Mouse (Mus musculus) gastrocnemius, postnatal 10 days (tissue): Measurements from ENCODE around the gene Tspan9. TPM values are rescaled to one million over a fixed set of nuclear protein-coding genes. Genes with fewer than 3 reads are reported as not detected.

Experiments
- DNase-seq: peaks from one replicate; pipeline ENCODE4 v3.0.0; 2021; ENCODE audit warnings: mixed read lengths
- total RNA-seq, 2 experiments: library from RNA; stranded (reverse); gene quantifications; 2 replicates each; pipeline ENCODE4 v1.2.3; 2021

The Tspan9 gene
- total RNA-seq, 2 experiments from 2014 or later: 109 to 119 TPM

- no peak for DNase-seq
Measured at GRCm38 (mm10) chr6:128103874-128104273, 39.5 kb downstream of the Tspan9 start.

GRCm38 (mm10) chr6:128102296-128102999, 40.9 kb downstream of the Tspan9 start:
- no peak for DNase-seq

- no peak for DNase-seq
Measured at GRCm38 (mm10) chr6:128099871-128100270, 43.5 kb downstream of the Tspan9 start.

GRCm38 (mm10) chr6:128099190-128099589, 44.2 kb downstream of the Tspan9 start:
- DNase-seq: no peak

GRCm38 (mm10) chr6:128096521-128096920, 46.9 kb downstream of the Tspan9 start:
- DNase-seq: no peak

- DNase-seq: no peak
Measured at GRCm38 (mm10) chr6:128095906-128096305, 47.5 kb downstream of the Tspan9 start.

GRCm38 (mm10) chr6:128095131-128095530, 48.3 kb downstream of the Tspan9 start:
- no peak for DNase-seq

GRCm38 (mm10) chr6:128093856-128094628, 49.4 kb downstream of the Tspan9 start:
- no peak for DNase-seq

GRCm38 (mm10) chr6:128092621-128093020, 50.8 kb downstream of the Tspan9 start:
- no peak for DNase-seq

- no peak for DNase-seq
Measured at GRCm38 (mm10) chr6:128091833-128092166, 51.6 kb downstream of the Tspan9 start.

- no peak for DNase-seq
Measured at GRCm38 (mm10) chr6:128090985-128091832, 52.2 kb downstream of the Tspan9 start.

- peak; percentile 76 for DNase-seq
Measured at GRCm38 (mm10) chr6:128089770-128090702, 53.4 kb downstream of the Tspan9 start.

- no peak for DNase-seq
Measured at GRCm38 (mm10) chr6:128088746-128089523, 54.5 kb downstream of the Tspan9 start.

- DNase-seq: no peak
Measured at GRCm38 (mm10) chr6:128085488-128086066, 57.8 kb downstream of the Tspan9 start.

GRCm38 (mm10) chr6:128083305-128083704, 60.1 kb downstream of the Tspan9 start:
- DNase-seq: no peak

- DNase-seq: no peak
Measured at GRCm38 (mm10) chr6:128081781-128082180, 61.6 kb downstream of the Tspan9 start.

- DNase-seq: no peak
Measured at GRCm38 (mm10) chr6:128081293-128081692, 62.1 kb downstream of the Tspan9 start.

GRCm38 (mm10) chr6:128079576-128080224, 63.7 kb downstream of the Tspan9 start:
- DNase-seq: no peak

GRCm38 (mm10) chr6:128078508-128078907, 64.9 kb downstream of the Tspan9 start:
- DNase-seq: no peak
